Mouse (Mus musculus) thymus, adult 2 months (tissue): Measurements from ENCODE around the gene Auts2. TPM values are rescaled to one million over a fixed set of nuclear protein-coding genes. Genes with fewer than 3 reads are reported as not detected.

Source experiments
- DNase-seq: peaks from one replicate; pipeline ENCODE4 v3.0.0; 2021
- H3K27ac ChIP-seq: fragments of 200-500 bp; 2 replicates; pipeline ENCODE4 v1.5.1; 2012; ENCODE audit warnings: low read length, control low read depth; ENCODE audit not compliant: control insufficient read depth, insufficient read depth
- H3K27me3 ChIP-seq: fragments of 200-500 bp; 2 replicates; pipeline ENCODE4 v1.6.1; 2012; ENCODE audit warnings: mild to moderate bottlenecking, low read length, moderate library complexity, mixed read lengths; ENCODE audit not compliant: control insufficient read depth, insufficient read depth
- H3K36me3 ChIP-seq: fragments of 200-500 bp; 2 replicates; pipeline ENCODE4 v1.6.1; 2012; ENCODE audit warnings: mild to moderate bottlenecking, low read length, moderate library complexity; ENCODE audit not compliant: control insufficient read depth, insufficient read depth
- H3K4me1 ChIP-seq: fragments of 200-500 bp; replicated peaks from 2 replicates; pipeline ENCODE4 v1.6.1; 2012; ENCODE audit warnings: low read length; ENCODE audit not compliant: control insufficient read depth, insufficient read depth
- H3K4me3 ChIP-seq: fragments of 200-500 bp; 2 replicates; pipeline ENCODE4 v1.5.1; 2012; ENCODE audit warnings: mild to moderate bottlenecking, low read length, control low read depth, moderate library complexity; ENCODE audit not compliant: control insufficient read depth, insufficient read depth
- CTCF ChIP-seq: fragments of 200-500 bp; IDR thresholded peaks from 2 replicates; pipeline ENCODE4 v1.5.1; 2012; ENCODE audit warnings: mild to moderate bottlenecking, control low read depth, low read length, moderate library complexity, borderline replicate concordance; ENCODE audit not compliant: control insufficient read depth, poor library complexity, insufficient read depth; ENCODE audit errors: extremely low read depth
- POLR2A ChIP-seq: fragments of 200-500 bp; IDR thresholded peaks from 2 replicates; pipeline ENCODE4 v1.6.1; 2012; ENCODE audit warnings: mild to moderate bottlenecking, low read length, control low read depth, moderate library complexity; ENCODE audit not compliant: control insufficient read depth, poor library complexity, insufficient read depth; ENCODE audit errors: extremely low read depth
- WGBS: fragments of 180-500 bp; shearing (Covaris S2); methylation state at CpG from one replicate; pipeline ENCODE4 v1.1.7; 2018; 5-methylcytosine and 5-hydroxymethylcytosine counted together
- polyA plus RNA-seq: library from polyadenylated mRNA; depleted of rRNA; stranded (reverse); fragments of >200 nt; gene quantifications from 2 replicates; pipeline ENCODE4 v1.2.3, GENCODE M21; 2012

The Auts2 gene
- polyA plus RNA-seq, 1 experiment: 4.9 TPM

DNA sequence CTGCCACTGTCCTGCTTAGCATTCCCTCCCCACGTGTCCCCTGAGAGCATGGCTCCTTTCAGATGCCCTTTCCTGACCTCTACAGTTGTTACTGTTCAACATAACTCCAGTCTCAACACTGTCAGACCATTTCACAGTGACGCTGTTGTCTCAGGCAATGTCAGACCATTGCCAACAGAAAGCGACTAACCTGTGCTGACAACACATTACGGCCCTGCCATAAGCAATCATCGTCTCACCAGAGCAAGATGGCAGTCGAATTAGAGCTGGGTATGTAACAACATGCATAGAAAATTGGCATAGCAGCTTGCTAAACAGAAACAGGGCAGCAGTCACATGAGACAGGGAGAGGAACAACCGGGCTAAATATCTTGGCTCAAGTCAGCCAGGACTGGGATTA, 614.4 kb downstream of the Auts2 start:
- 89% methylated on average over 7 of the region's 7 CpGs for WGBS

DNA sequence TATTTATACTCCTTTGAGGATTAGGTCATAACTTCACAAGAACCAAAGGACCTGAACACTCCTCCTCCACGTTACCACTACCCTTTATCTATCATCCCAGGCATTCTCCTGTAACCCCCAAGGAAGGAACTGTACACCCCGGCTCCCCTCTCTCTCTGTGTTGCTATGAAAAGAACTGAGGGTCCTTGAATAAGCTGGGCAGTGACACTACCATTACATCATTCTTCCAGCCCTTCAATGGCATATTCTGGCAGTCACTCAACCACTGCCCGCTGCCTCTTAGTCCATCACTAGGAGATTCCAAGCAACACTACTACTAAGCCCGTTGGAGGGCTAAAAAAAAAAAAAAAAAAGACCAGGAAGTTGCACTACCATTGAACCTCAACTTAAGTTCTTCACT, 620.4 kb downstream of the Auts2 start:
- TF ChIP-seq CTCF: no peak
- TF ChIP-seq POLR2A: no peak
- H3K4me1 ChIP-seq: no peaks in the 10 kb centered on the region
- no peaks in the 10 kb centered on the region for H3K27me3 ChIP-seq
- WGBS: 70% methylated on average over 4 of the region's 4 CpGs
- no peak for DNase-seq
- H3K27ac ChIP-seq: no peak overlapping the region
- H3K36me3 ChIP-seq: no peaks in the 10 kb centered on the region
- no peak overlapping the region for H3K4me3 ChIP-seq

More for the DNA sequence above, 614.4 kb downstream of the Auts2 start:
- Histone ChIP-seq H3K27ac (no peak overlapping the region), H3K27me3 (no peaks in the 10 kb centered on the region), H3K4me1 (no peaks in the 10 kb centered on the region), H3K36me3 (no peaks in the 10 kb centered on the region), H3K4me3 (no peak overlapping the region)
- DNase-seq: no peak
- TF ChIP-seq CTCF (no peak), POLR2A (no peak)

DNA sequence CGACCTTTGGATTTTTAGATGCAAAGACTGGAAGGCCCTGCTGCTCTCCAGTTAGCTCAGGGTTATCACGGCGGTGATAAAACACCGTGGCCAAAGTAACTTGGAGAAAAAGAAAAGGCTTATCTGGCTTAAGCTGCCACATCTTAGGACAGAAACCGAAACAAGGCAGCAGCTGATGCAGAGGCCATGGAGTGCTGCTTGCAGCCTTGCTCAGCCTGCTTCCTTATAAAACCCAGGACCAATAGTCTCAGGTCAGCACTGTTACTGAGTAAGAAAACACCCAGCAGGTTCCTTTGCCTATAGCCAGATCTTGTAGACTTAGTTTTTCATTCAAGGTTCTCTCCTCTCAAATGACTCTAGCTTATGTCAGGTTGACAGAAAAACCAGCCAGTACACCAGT, 621.0 kb downstream of the Auts2 start:
- Histone ChIP-seq H3K4me3 (no peak overlapping the region), H3K27me3 (no peaks in the 10 kb centered on the region), H3K27ac (no peak overlapping the region), H3K36me3 (no peaks in the 10 kb centered on the region), H3K4me1 (no peaks in the 10 kb centered on the region)
- DNase-seq: no peak
- 88% methylated on average over 5 of the region's 5 CpGs for WGBS
- TF ChIP-seq CTCF (no peak), POLR2A (no peak)

DNA sequence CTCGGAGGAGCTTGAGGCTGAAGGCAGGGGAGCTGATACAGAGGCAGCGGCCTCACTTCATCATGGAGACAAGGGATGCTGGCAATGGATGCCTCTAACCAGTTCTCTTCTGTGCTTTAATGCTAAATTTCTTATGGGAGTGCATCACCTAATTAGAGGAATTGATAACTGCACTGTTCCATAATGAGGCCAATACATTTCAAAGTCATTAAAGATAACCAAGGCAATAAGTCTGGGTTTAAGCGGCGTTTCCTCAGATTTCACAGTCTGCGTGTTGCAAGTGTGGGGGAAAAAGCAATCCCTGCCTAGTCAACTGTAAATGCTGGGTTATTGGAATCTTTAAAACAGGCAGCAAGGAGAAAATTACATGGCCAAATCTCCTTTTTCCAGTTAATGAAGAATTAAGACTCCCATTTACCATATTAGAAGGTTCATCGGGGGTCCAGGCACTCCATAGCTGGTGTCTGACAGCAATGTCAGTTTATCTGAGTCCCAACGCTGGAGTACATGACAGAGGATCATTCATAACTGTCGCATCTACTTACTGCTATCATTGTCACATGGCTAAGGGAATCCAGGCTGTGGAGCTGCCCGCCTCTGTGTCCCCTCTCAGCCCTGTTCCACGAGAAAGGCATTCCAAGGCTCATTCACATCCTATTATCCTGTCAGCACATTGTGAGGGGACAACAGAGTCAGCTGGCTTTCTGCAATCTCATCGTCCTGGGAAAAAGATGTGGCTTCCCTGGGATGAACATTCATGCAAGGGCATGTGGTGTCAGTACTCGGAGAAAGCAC, 623.0 kb downstream of the Auts2 start:
- H3K4me1 ChIP-seq: no peaks in the 10 kb centered on the region
- H3K27ac ChIP-seq: no peak overlapping the region
- no peak overlapping the region for H3K4me3 ChIP-seq
- H3K27me3 ChIP-seq: no peaks in the 10 kb centered on the region
- 92% methylated on average over 12 of the region's 12 CpGs for WGBS
- no peak for TF ChIP-seq POLR2A
- no peak for TF ChIP-seq CTCF
- no peaks in the 10 kb centered on the region for H3K36me3 ChIP-seq
- DNase-seq: no peak

DNA sequence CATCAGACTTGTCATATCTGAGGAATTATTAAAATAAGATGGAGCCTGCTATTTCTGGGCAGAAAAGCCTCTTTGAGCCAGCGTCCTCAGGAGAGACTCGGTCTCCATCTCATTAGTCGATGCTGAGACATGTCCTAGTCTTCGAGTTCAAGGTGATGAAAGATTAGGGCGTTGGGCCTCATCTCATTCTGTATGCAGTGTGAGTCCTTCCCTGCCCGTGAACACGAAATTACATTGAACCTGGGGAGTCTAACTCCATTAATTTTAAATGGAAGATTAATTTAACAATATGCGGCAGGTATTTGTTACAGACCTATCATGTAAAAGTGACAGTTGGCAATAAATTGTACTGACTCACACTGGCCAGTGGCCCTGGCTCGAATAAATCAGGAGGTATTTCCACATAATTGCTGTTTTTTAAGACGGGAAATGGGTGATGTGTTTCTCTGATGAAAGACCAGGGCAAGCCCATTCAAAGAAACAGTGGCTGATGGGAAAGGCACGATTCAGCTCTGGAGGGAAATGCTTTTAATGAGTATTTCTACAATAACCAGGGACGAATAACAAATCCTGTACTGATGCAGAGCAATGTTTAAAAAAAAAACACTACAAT, 626.2 kb downstream of the Auts2 start:
- TF ChIP-seq POLR2A: no peak
- TF ChIP-seq CTCF: no peak
- Histone ChIP-seq H3K4me3 (no peak overlapping the region), H3K4me1 (no peaks in the 10 kb centered on the region), H3K27me3 (no peaks in the 10 kb centered on the region), H3K27ac (no peak overlapping the region), H3K36me3 (no peaks in the 10 kb centered on the region)
- 88% methylated on average over 12 of the region's 12 CpGs for WGBS
- DNase-seq: no peak

DNA sequence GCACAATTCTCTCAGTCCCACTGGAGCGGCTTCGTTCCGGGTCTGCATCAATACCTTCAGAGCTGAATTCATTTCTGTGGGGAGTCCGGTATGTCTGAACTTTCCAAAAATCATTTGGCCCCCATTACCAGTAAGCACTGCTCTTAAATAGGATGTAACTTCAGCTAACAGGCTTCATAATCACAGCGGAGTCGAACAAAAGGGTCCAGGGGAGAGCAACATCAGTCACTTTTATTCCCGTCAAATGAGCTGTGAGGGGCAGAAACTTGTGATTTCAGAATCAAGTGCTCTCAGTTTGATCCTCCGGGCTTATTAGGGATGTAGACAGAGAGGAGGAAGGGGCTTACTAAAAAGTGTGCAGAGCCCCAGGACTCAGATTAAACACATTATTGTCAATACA, 629.6 kb downstream of the Auts2 start:
- Histone ChIP-seq H3K4me1 (no peaks in the 10 kb centered on the region), H3K4me3 (no peak overlapping the region), H3K27ac (no peak overlapping the region), H3K36me3 (no peaks in the 10 kb centered on the region), H3K27me3 (no peaks in the 10 kb centered on the region)
- TF ChIP-seq POLR2A (no peak), CTCF (no peak)
- DNase-seq: no peak
- 95% methylated on average over 8 of the region's 8 CpGs for WGBS
